Mouse (Mus musculus): ENCODE data around the gene Mapkap1. TPM values are rescaled to one million over a fixed set of nuclear protein-coding genes. Genes with fewer than 3 reads are reported as not detected.

The Mapkap1 gene
- polyA plus RNA-seq, 1 experiment from 2014 or later, result 75.8 TPM

GRCm38 (mm10) chr2:34544646-34545395 is 138.2 kb downstream of the Mapkap1 start:
- Histone ChIP-seq H3K27ac (no peak overlapping the region), H3K27me3 (ENCODE audit: insufficient read depth, poor library complexity, severe bottlenecking) (no peaks in the 10 kb centered on the region), H3K9me3 (no peaks in the 10 kb centered on the region), H3K4me1 (peaks cover 17% of the 10 kb centered on the region), H3K36me3 (no peaks in the 10 kb centered on the region), H3K4me3 (no peak overlapping the region)
- DNase-seq (ENCODE audit: low spot score), result no peak
- WGBS, result 91% methylated on average over 13 of the region's 13 CpGs

GRCm38 (mm10) chr2:34546176-34546677 is 139.7 kb downstream of the Mapkap1 start:
- H3K9me3 ChIP-seq, result no peaks in the 10 kb centered on the region
- peaks cover 28% of the 10 kb centered on the region for H3K4me1 ChIP-seq
- WGBS, result 78% methylated on average over 3 of the region's 3 CpGs
- H3K27me3 ChIP-seq (ENCODE audit: insufficient read depth, poor library complexity, severe bottlenecking), result no peaks in the 10 kb centered on the region
- H3K27ac ChIP-seq, result no peak overlapping the region
- no peak overlapping the region for H3K4me3 ChIP-seq
- DNase-seq (ENCODE audit: low spot score), result no peak
- no peaks in the 10 kb centered on the region for H3K36me3 ChIP-seq

GRCm38 (mm10) chr2:34547516-34547915 is 140.9 kb downstream of the Mapkap1 start:
- WGBS, result 92% methylated on average over 4 of the region's 4 CpGs
- H3K27me3 ChIP-seq (ENCODE audit: insufficient read depth, poor library complexity, severe bottlenecking), result no peaks in the 10 kb centered on the region
- no peak overlapping the region for H3K4me3 ChIP-seq
- no peaks in the 10 kb centered on the region for H3K36me3 ChIP-seq
- H3K4me1 ChIP-seq, result peaks cover 38% of the 10 kb centered on the region
- H3K9me3 ChIP-seq, result no peaks in the 10 kb centered on the region
- no peak for DNase-seq (ENCODE audit: low spot score)
- no peak overlapping the region for H3K27ac ChIP-seq

GRCm38 (mm10) chr2:34548961-34549360 is 142.4 kb downstream of the Mapkap1 start:
- H3K4me3 ChIP-seq, result no peak overlapping the region
- WGBS, result 88% methylated on average over 5 of the region's 5 CpGs
- H3K27ac ChIP-seq, result peak overlapping the region; percentile 73; the same call in 1 of the 2 replicates
- H3K36me3 ChIP-seq, result no peaks in the 10 kb centered on the region
- H3K9me3 ChIP-seq, result no peaks in the 10 kb centered on the region
- DNase-seq (ENCODE audit: low spot score), result no peak
- H3K4me1 ChIP-seq, result peaks cover 49% of the 10 kb centered on the region
- no peaks in the 10 kb centered on the region for H3K27me3 ChIP-seq (ENCODE audit: insufficient read depth, poor library complexity, severe bottlenecking)

- H3K27ac ChIP-seq, result peak overlapping the region; percentile 73
- H3K4me1 ChIP-seq, result peaks cover 48% of the 10 kb centered on the region
- H3K4me3 ChIP-seq, result no peak overlapping the region
- no peaks in the 10 kb centered on the region for H3K9me3 ChIP-seq
- 51% methylated on average over 7 of the region's 7 CpGs for WGBS
- H3K27me3 ChIP-seq (ENCODE audit: insufficient read depth, poor library complexity, severe bottlenecking), result no peaks in the 10 kb centered on the region
- no peaks in the 10 kb centered on the region for H3K36me3 ChIP-seq
- no peak for DNase-seq (ENCODE audit: low spot score)
Observed at GRCm38 (mm10) chr2:34549469-34549868, 142.9 kb downstream of the Mapkap1 start.

GRCm38 (mm10) chr2:34552772-34553171 is 146.2 kb downstream of the Mapkap1 start:
- H3K4me1 ChIP-seq, result peaks cover 57% of the 10 kb centered on the region
- no peak for DNase-seq (ENCODE audit: low spot score)
- H3K27ac ChIP-seq, result no peak overlapping the region

GRCm38 (mm10) chr2:34553580-34554231 is 147.1 kb downstream of the Mapkap1 start:
- peaks cover 57% of the 10 kb centered on the region for H3K4me1 ChIP-seq
- WGBS, result 46% methylated on average over 6 of the region's 6 CpGs

More at GRCm38 (mm10) chr2:34552772-34553171, 146.2 kb downstream of the Mapkap1 start:
- H3K9me3 ChIP-seq, result no peaks in the 10 kb centered on the region
- no peaks in the 10 kb centered on the region for H3K36me3 ChIP-seq
- WGBS, result 51% methylated on average over 2 of the region's 2 CpGs
- no peaks in the 10 kb centered on the region for H3K27me3 ChIP-seq (ENCODE audit: insufficient read depth, poor library complexity, severe bottlenecking)
- no peak overlapping the region for H3K4me3 ChIP-seq

GRCm38 (mm10) chr2:34560146-34560545 is 153.6 kb downstream of the Mapkap1 start:
- no peaks in the 10 kb centered on the region for H3K36me3 ChIP-seq
- 86% methylated on average over 5 of the region's 5 CpGs for WGBS
- H3K27ac ChIP-seq, result no peak overlapping the region
- H3K9me3 ChIP-seq, result no peaks in the 10 kb centered on the region
- no peak overlapping the region for H3K4me3 ChIP-seq
- no peak for DNase-seq (ENCODE audit: low spot score)
- H3K4me1 ChIP-seq, result peaks cover 38% of the 10 kb centered on the region
- H3K27me3 ChIP-seq (ENCODE audit: insufficient read depth, poor library complexity, severe bottlenecking), result no peaks in the 10 kb centered on the region

More at GRCm38 (mm10) chr2:34553580-34554231, 147.1 kb downstream of the Mapkap1 start:
- H3K9me3 ChIP-seq, result no peaks in the 10 kb centered on the region
- H3K4me3 ChIP-seq, result no peak overlapping the region
- no peak for DNase-seq (ENCODE audit: low spot score)
- H3K27me3 ChIP-seq (ENCODE audit: insufficient read depth, poor library complexity, severe bottlenecking), result no peaks in the 10 kb centered on the region
- H3K27ac ChIP-seq, result no peak overlapping the region
- no peaks in the 10 kb centered on the region for H3K36me3 ChIP-seq

GRCm38 (mm10) chr2:34563089-34563694 is 156.6 kb downstream of the Mapkap1 start:
- Histone ChIP-seq H3K4me1 (peaks cover 22% of the 10 kb centered on the region), H3K27me3 (ENCODE audit: insufficient read depth, poor library complexity, severe bottlenecking) (no peaks in the 10 kb centered on the region), H3K27ac (peak overlapping the region; percentile 87), H3K36me3 (no peaks in the 10 kb centered on the region), H3K4me3 (no peak overlapping the region), H3K9me3 (no peaks in the 10 kb centered on the region)
- 43% methylated on average over 12 of the region's 12 CpGs for WGBS
- DNase-seq (ENCODE audit: low spot score), result no peak

GRCm38 (mm10) chr2:34563865-34564264 is 157.3 kb downstream of the Mapkap1 start:
- peak overlapping the region; percentile 56 for H3K27ac ChIP-seq
- H3K36me3 ChIP-seq, result no peaks in the 10 kb centered on the region
- H3K27me3 ChIP-seq (ENCODE audit: insufficient read depth, poor library complexity, severe bottlenecking), result no peaks in the 10 kb centered on the region
- no peaks in the 10 kb centered on the region for H3K9me3 ChIP-seq
- peaks cover 26% of the 10 kb centered on the region for H3K4me1 ChIP-seq
- no peak for DNase-seq (ENCODE audit: low spot score)
- H3K4me3 ChIP-seq, result no peak overlapping the region

- WGBS, result 80% methylated on average over 4 of the region's 4 CpGs
- no peak for DNase-seq (ENCODE audit: low spot score)
- no peak overlapping the region for H3K27ac ChIP-seq
- H3K4me3 ChIP-seq, result no peak overlapping the region
- H3K36me3 ChIP-seq, result no peaks in the 10 kb centered on the region
- H3K27me3 ChIP-seq (ENCODE audit: insufficient read depth, poor library complexity, severe bottlenecking), result no peaks in the 10 kb centered on the region
- peaks cover 46% of the 10 kb centered on the region for H3K4me1 ChIP-seq
- no peaks in the 10 kb centered on the region for H3K9me3 ChIP-seq
Observed at GRCm38 (mm10) chr2:34566146-34566545, 159.6 kb downstream of the Mapkap1 start.

- WGBS, result 84% methylated on average over 1 of the region's 1 CpGs
- Histone ChIP-seq H3K4me1 (peaks cover 44% of the 10 kb centered on the region), H3K27ac (no peak overlapping the region), H3K36me3 (no peaks in the 10 kb centered on the region), H3K4me3 (no peak overlapping the region), H3K9me3 (no peaks in the 10 kb centered on the region), H3K27me3 (ENCODE audit: insufficient read depth, poor library complexity, severe bottlenecking) (no peaks in the 10 kb centered on the region)
- no peak for DNase-seq (ENCODE audit: low spot score)
Observed at GRCm38 (mm10) chr2:34566601-34567000, 160.0 kb downstream of the Mapkap1 start.

GRCm38 (mm10) chr2:34569131-34569530 is 162.6 kb downstream of the Mapkap1 start:
- 51% methylated on average over 5 of the region's 5 CpGs for WGBS
- DNase-seq (ENCODE audit: low spot score), result no peak
- Histone ChIP-seq H3K27ac (no peak overlapping the region), H3K4me1 (peaks cover 26% of the 10 kb centered on the region), H3K36me3 (0 out of 2 replicates have a peak, but pooled peaks cover 3% of the 10 kb centered on the region), H3K9me3 (no peaks in the 10 kb centered on the region), H3K4me3 (no peak overlapping the region), H3K27me3 (ENCODE audit: insufficient read depth, poor library complexity, severe bottlenecking) (no peaks in the 10 kb centered on the region)
